Mouse (Mus musculus) large intestine, adult 2 months (tissue): Measurements from ENCODE around the gene Gpr88. TPM values are rescaled to one million over a fixed set of nuclear protein-coding genes. Genes with fewer than 3 reads are reported as not detected.

ENCODE experiments used
- DNase-seq: peaks from one replicate; pipeline ENCODE4 v3.0.0-alpha.2; 2012; ENCODE audit warnings: low read depth, low spot score
- WGBS: fragments of 180-500 bp; shearing (Covaris S2); methylation state at CpG from one replicate; pipeline ENCODE4 v1.1.7; 2018; 5-methylcytosine and 5-hydroxymethylcytosine counted together
- polyA plus RNA-seq: library from polyadenylated mRNA; depleted of rRNA; stranded (reverse); fragments of >200 nt; gene quantifications from 2 replicates; pipeline ENCODE4 v1.2.3, GENCODE M21; 2012; rRNA removed

Gpr88 gene
- polyA plus RNA-seq, 1 experiment, result 0.15 TPM

GRCm38 (mm10) chr3:116205346-116206219 lies 47.7 kb downstream of the Gpr88 start:
- WGBS, result 65% methylated on average over 13 of the region's 13 CpGs
- no peak for DNase-seq

GRCm38 (mm10) chr3:116204643-116205042 lies 48.7 kb downstream of the Gpr88 start:
- DNase-seq, result no peak
- WGBS, result 35% methylated on average over 9 of the region's 9 CpGs

- peak; percentile 42 for DNase-seq
- 16% methylated on average over 3 of the region's 3 CpGs for WGBS
Observed at GRCm38 (mm10) chr3:116203942-116204341, 49.4 kb downstream of the Gpr88 start.

- no peak for DNase-seq
- 38% methylated on average over 10 of the region's 10 CpGs for WGBS
Observed at GRCm38 (mm10) chr3:116200060-116200459, 53.2 kb downstream of the Gpr88 start.

Other genes starting within 250 kb of the Gpr88 start
- 17.3 TPM in 2 replicates for gene Slc30a7, start 246.1 kb downstream of the Gpr88 start, polyA plus RNA-seq
- 4.2 and 5.4 TPM in 2 replicates for gene Extl2, start 246.0 kb downstream of the Gpr88 start, polyA plus RNA-seq
- 2.1 and 3.7 TPM in 2 replicates for gene Vcam1, start 123.8 kb downstream of the Gpr88 start, polyA plus RNA-seq
- 3.2 and 5.4 TPM in 2 replicates for gene Cdc14a, start 170.5 kb upstream of the Gpr88 start, polyA plus RNA-seq